Mouse (Mus musculus): ENCODE measurements around the gene Fxyd2. TPM values are rescaled to one million over a fixed set of nuclear protein-coding genes. Genes with fewer than 3 reads are reported as not detected.
A peak's percentile ranks its signal among the peaks of the same experiment; 100 is the strongest.

Fxyd2 gene
- polyA plus RNA-seq, 1 experiment = not detected

GRCm38 (mm10) chr9:45383883-45384282, 15.6 kb upstream of the Fxyd2 start:
- Histone ChIP-seq H3K4me1 (ENCODE audit: control insufficient read depth, insufficient read depth, low read length) (peaks cover 24% of the 10 kb centered on the region), H3K4me3 (ENCODE audit: insufficient read depth, low read depth, low read length) (no peak overlapping the region), H3K27ac (ENCODE audit: insufficient read depth, low read depth, low read length) (no peak overlapping the region)
- WGBS = 91% methylated on average over 6 of the region's 6 CpGs
- TF ChIP-seq POLR2A (IDR thresholded peaks at IDR 0.05; ENCODE audit: insufficient read depth, low read depth, low read length) (no peak), CTCF (IDR thresholded peaks at IDR 0.05; ENCODE audit: insufficient read depth, low read depth, low read length) (no peak)

DNA sequence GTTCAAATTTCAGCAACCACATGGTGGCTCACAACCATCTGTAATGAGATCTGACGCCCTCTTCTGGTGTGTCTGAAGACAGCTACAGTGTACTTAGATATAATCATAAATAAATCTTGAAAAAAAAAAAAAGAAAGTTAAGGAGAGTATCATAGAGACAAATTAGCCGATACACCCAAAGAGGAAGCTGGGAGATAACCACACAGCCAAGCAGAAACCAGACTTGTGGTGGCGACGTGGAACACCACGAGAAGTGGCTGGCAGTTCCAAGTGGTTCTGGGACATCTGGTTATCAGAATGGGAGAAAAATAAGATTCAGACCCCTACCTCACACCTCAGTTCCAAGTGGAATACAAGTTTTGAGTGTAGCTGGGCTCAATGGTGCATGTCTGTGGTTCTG, 12.8 kb upstream of the Fxyd2 start:
- 89% methylated on average over 5 of the region's 5 CpGs for WGBS
- no peak overlapping the region for H3K27ac ChIP-seq (ENCODE audit: insufficient read depth, low read depth, low read length)
- no peak overlapping the region for H3K4me3 ChIP-seq (ENCODE audit: insufficient read depth, low read depth, low read length)
- TF ChIP-seq POLR2A (IDR thresholded peaks at IDR 0.05; ENCODE audit: insufficient read depth, low read depth, low read length) (no peak), CTCF (IDR thresholded peaks at IDR 0.05; ENCODE audit: insufficient read depth, low read depth, low read length) (no peak)
- peaks cover 7% of the 10 kb centered on the region; the same call in 1 of the 2 replicates for H3K4me1 ChIP-seq (ENCODE audit: control insufficient read depth, insufficient read depth, low read length)

DNA sequence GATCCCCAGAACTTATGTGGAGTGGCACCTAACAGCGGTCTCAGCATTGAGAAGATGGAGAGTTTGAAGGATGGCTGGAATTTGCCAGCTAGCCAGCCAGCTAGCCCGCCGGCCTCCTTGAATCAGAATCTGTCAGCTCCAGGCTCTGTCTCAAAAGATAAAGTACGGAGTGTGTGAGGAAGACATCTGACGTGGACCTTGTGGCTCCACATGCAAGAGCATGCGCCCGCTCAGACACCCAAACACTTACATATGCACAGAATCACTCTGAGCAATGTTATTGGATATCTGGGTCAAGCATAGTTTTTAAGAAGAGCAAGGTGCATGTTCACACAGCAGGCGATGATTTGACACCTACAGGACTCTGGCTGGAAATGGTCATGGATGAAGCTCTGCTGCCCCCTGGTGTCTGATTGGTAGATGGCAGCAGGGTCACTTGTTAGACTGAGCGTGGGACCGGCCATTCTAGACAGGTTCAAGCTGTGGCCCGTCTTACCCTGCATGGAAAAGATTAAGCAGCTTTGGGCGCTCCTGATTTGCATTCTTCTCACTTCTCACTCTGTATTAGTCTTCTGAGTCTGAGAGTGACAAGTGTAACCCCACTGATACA, 11.0 kb upstream of the Fxyd2 start:
- Histone ChIP-seq H3K27ac (ENCODE audit: insufficient read depth, low read depth, low read length) (no peak overlapping the region), H3K4me3 (ENCODE audit: insufficient read depth, low read depth, low read length) (no peak overlapping the region), H3K4me1 (ENCODE audit: control insufficient read depth, insufficient read depth, low read length) (peaks cover 2% of the 10 kb centered on the region; the same call in 1 of the 2 replicates)
- TF ChIP-seq CTCF (IDR thresholded peaks at IDR 0.05; ENCODE audit: insufficient read depth, low read depth, low read length) (peak; percentile 75), POLR2A (IDR thresholded peaks at IDR 0.05; ENCODE audit: insufficient read depth, low read depth, low read length) (no peak)
- 40% methylated on average over 12 of the region's 12 CpGs for WGBS

- peaks cover 2% of the 10 kb centered on the region; the same call in 1 of the 2 replicates for H3K4me1 ChIP-seq (ENCODE audit: control insufficient read depth, insufficient read depth, low read length)
- no peak overlapping the region for H3K27ac ChIP-seq (ENCODE audit: insufficient read depth, low read depth, low read length)
- 92% methylated on average over 8 of the region's 8 CpGs for WGBS
- TF ChIP-seq CTCF (IDR thresholded peaks at IDR 0.05; ENCODE audit: insufficient read depth, low read depth, low read length) (no peak), POLR2A (IDR thresholded peaks at IDR 0.05; ENCODE audit: insufficient read depth, low read depth, low read length) (no peak)
- no peak overlapping the region for H3K4me3 ChIP-seq (ENCODE audit: insufficient read depth, low read depth, low read length)
Observed at GRCm38 (mm10) chr9:45389596-45389995, 9.9 kb upstream of the Fxyd2 start.

DNA sequence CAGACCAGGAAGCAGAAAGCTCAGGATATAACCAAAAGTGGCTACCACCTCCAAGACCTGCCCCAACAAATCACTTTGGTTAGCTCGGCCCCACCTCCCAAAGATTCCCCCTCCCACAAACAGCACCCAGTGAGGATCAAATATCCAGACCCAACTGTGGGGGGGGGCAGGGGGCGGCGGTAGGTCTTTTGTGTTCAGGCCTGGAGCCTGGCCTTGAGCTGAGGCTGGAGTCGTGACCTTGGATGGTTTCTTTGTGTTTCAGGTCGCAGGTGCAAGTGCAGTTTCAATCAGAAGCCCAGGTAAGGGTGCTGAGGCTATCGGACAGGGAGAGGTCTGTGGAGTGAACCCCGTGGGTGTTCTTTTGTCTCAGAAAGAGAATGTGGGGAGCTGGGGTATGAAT, 8.2 kb upstream of the Fxyd2 start:
- Histone ChIP-seq H3K4me3 (ENCODE audit: insufficient read depth, low read depth, low read length) (no peak overlapping the region), H3K4me1 (ENCODE audit: control insufficient read depth, insufficient read depth, low read length) (peaks cover 2% of the 10 kb centered on the region; the same call in 1 of the 2 replicates), H3K27ac (ENCODE audit: insufficient read depth, low read depth, low read length) (no peak overlapping the region)
- TF ChIP-seq POLR2A (IDR thresholded peaks at IDR 0.05; ENCODE audit: insufficient read depth, low read depth, low read length) (no peak), CTCF (IDR thresholded peaks at IDR 0.05; ENCODE audit: insufficient read depth, low read depth, low read length) (no peak)
- WGBS = 88% methylated on average over 7 of the region's 7 CpGs

GRCm38 (mm10) chr9:45395218-45395617, 4.3 kb upstream of the Fxyd2 start:
- no peaks in the 10 kb centered on the region for H3K4me1 ChIP-seq (ENCODE audit: control insufficient read depth, insufficient read depth, low read length)
- 86% methylated on average over 6 of the region's 6 CpGs for WGBS

DNA sequence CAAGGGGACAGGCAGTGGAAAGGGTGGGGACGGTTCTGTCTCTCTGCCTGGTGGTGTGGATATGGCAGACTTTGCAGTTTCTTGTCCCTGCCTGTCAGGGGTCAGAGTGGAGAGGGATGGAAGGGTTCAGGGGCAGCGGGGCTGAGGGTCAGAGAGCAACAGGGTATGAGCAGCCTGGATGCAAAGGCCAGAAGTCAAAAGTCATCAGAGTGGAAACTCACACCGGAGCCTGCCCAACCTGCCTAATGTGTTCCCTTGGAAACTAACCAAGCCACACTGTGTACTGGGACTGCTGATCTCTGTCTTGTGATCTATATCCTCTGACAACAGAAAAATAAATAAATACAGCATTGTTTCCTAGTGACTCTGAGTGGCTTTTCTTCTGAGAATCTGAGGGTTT, 3.7 kb upstream of the Fxyd2 start:
- Histone ChIP-seq H3K4me3 (ENCODE audit: insufficient read depth, low read depth, low read length) (no peak overlapping the region), H3K4me1 (ENCODE audit: control insufficient read depth, insufficient read depth, low read length) (no peaks in the 10 kb centered on the region), H3K27ac (ENCODE audit: insufficient read depth, low read depth, low read length) (no peak overlapping the region)
- 89% methylated on average over 3 of the region's 3 CpGs for WGBS
- TF ChIP-seq CTCF (IDR thresholded peaks at IDR 0.05; ENCODE audit: insufficient read depth, low read depth, low read length) = no peak
- TF ChIP-seq POLR2A (IDR thresholded peaks at IDR 0.05; ENCODE audit: insufficient read depth, low read depth, low read length) = no peak

More at GRCm38 (mm10) chr9:45395218-45395617, 4.3 kb upstream of the Fxyd2 start:
- no peak overlapping the region for H3K27ac ChIP-seq (ENCODE audit: insufficient read depth, low read depth, low read length)
- TF ChIP-seq CTCF (IDR thresholded peaks at IDR 0.05; ENCODE audit: insufficient read depth, low read depth, low read length) = no peak
- no peak for TF ChIP-seq POLR2A (IDR thresholded peaks at IDR 0.05; ENCODE audit: insufficient read depth, low read depth, low read length)
- H3K4me3 ChIP-seq (ENCODE audit: insufficient read depth, low read depth, low read length) = no peak overlapping the region

DNA sequence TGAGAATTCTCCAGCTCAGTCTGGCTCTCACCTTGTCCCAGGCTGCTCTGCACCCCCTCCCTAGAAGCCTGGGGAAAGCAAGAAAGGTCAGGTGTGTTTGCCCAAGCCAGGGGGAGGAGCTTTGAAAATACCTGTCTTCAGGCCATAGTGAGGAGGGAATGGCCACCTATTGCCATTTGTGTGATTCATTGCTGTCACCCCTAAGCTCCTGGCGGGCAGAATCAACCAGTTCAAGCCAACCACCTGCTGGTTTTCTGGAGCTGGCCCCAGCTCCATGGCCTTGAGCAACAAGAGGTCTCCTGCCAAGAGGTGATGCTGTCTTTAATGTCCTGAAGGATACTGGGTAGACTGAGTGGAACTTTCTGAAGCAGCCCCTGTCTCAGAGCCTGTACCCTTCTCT, 1.1 kb upstream of the Fxyd2 start:
- Histone ChIP-seq H3K4me1 (ENCODE audit: control insufficient read depth, insufficient read depth, low read length) (no peaks in the 10 kb centered on the region), H3K4me3 (ENCODE audit: insufficient read depth, low read depth, low read length) (no peak overlapping the region), H3K27ac (ENCODE audit: insufficient read depth, low read depth, low read length) (no peak overlapping the region)
- 52% methylated on average over 1 of the region's 1 CpGs for WGBS
- TF ChIP-seq CTCF (IDR thresholded peaks at IDR 0.05; ENCODE audit: insufficient read depth, low read depth, low read length) (no peak), POLR2A (IDR thresholded peaks at IDR 0.05; ENCODE audit: insufficient read depth, low read depth, low read length) (no peak)

DNA sequence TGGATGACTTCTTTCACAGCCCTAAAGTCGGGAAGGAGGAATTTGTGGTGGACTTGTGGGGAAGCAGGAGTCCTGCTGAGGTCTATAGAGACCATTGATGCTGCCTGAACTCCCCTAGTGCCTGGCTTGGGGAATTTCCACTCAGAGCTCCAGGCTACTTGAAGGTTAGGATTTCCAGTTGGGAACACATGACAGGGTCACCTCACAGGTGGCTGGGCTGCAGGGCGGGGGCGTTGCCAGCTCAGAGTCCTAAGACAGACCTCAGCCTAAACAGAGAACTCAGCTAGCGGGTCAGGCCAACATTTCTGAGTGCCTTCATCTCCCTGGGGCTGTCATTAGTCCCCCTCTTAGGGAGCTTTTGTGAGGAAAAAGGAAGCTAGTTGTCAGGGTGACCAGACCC, 2.4 kb downstream of the Fxyd2 start:
- TF ChIP-seq POLR2A (IDR thresholded peaks at IDR 0.05; ENCODE audit: insufficient read depth, low read depth, low read length) (no peak), CTCF (IDR thresholded peaks at IDR 0.05; ENCODE audit: insufficient read depth, low read depth, low read length) (no peak)
- 62% methylated on average over 4 of the region's 4 CpGs for WGBS
- Histone ChIP-seq H3K4me3 (ENCODE audit: insufficient read depth, low read depth, low read length) (no peak overlapping the region), H3K4me1 (ENCODE audit: control insufficient read depth, insufficient read depth, low read length) (no peaks in the 10 kb centered on the region), H3K27ac (ENCODE audit: insufficient read depth, low read depth, low read length) (no peak overlapping the region)
